Mouse (Mus musculus) midbrain, embryonic 11.5 days (tissue): Measurements from ENCODE around the gene Aak1. TPM values are rescaled to one million over a fixed set of nuclear protein-coding genes. Genes with fewer than 3 reads are reported as not detected.
"Not testable (repeated sequence)": the region's sequence is repeated elsewhere in the genome, so short reads cannot be mapped to it uniquely, and the experiment has no call there.

Source experiments
- ATAC-seq: fragments of 200-750 bp; cut with Nextera tagmentation; 2 replicates; pipeline ENCODE4 v1.8.0; 2017; ENCODE audit warnings: moderate TSS enrichment, moderate library complexity; ENCODE audit not compliant: low FRiP score
- DNase-seq: peaks from one replicate; pipeline ENCODE4 v3.0.0; 2015; ENCODE audit warnings: low spot score; ENCODE audit errors: missing footprints
- H3K27ac ChIP-seq: fragments of 300-500 bp; sonication (generic); 2 replicates; pipeline ENCODE4 v1.5.1; 2014; ENCODE audit warnings: low read depth, low read length
- H3K27me3 ChIP-seq: fragments of 300-500 bp; sonication (generic); 2 replicates; pipeline ENCODE4 v1.6.1; 2014; ENCODE audit warnings: mild to moderate bottlenecking, low read length, moderate library complexity, mixed read lengths; ENCODE audit not compliant: control insufficient read depth, insufficient read depth
- H3K36me3 ChIP-seq: fragments of 300-500 bp; sonication (generic); 2 replicates; pipeline ENCODE4 v1.6.1; 2014; ENCODE audit warnings: mild to moderate bottlenecking, low read length, moderate library complexity, mixed read lengths; ENCODE audit not compliant: control insufficient read depth, insufficient read depth
- H3K4me1 ChIP-seq: fragments of 300-500 bp; sonication (generic); 2 replicates; pipeline ENCODE4 v1.6.1; 2014; ENCODE audit warnings: low read length; ENCODE audit not compliant: control insufficient read depth, insufficient read depth
- H3K4me2 ChIP-seq: fragments of 300-500 bp; sonication (generic); 2 replicates; pipeline ENCODE4 v1.6.1; 2014; ENCODE audit warnings: mild to moderate bottlenecking, moderate library complexity
- H3K4me3 ChIP-seq: fragments of 300-500 bp; sonication (generic); 2 replicates; pipeline ENCODE4 v1.5.1; 2014; ENCODE audit warnings: low read depth, low read length
- H3K9ac ChIP-seq: fragments of 300-500 bp; sonication (generic); 2 replicates; pipeline ENCODE4 v1.6.1; 2014; ENCODE audit warnings: low read length
- H3K9me3 ChIP-seq: fragments of 300-500 bp; sonication (generic); 2 replicates; pipeline ENCODE4 v1.6.1; 2016; ENCODE audit warnings: low read length; ENCODE audit not compliant: control insufficient read depth
- WGBS: fragments of 180-500 bp; shearing (Covaris S2); extraction: QIAGEN DNeasy Blood & Tissue Kit; methylation state at CpG from one replicate; pipeline ENCODE4 v1.1.7; 2014; 5-methylcytosine and 5-hydroxymethylcytosine counted together
- polyA plus RNA-seq: library from polyadenylated mRNA; unstranded; fragments of >200 nt; fragmentation: Nextera tagmentation; extraction: Ambion mirVana; gene quantifications from 2 replicates; pipeline ENCODE4 v1.2.1, GENCODE M21; 2014

Gene Aak1
- polyA plus RNA-seq, 1 experiment from 2014 or later = 17.1 TPM

- DNase-seq (no peak), ATAC-seq (no peak)
- Histone ChIP-seq H3K4me2 (peak overlapping the region; percentile 81), H3K4me1 (peaks cover 7% of the 10 kb centered on the region; the same call in 1 of the 2 replicates), H3K4me3 (peak overlapping the region; percentile 82), H3K9me3 (no peaks in the 10 kb centered on the region), H3K36me3 (no peaks in the 10 kb centered on the region), H3K9ac (peak overlapping the region; percentile 93), H3K27me3 (no peaks in the 10 kb centered on the region), H3K27ac (peak overlapping the region; percentile 90)
- WGBS = under 1% methylated on average over 11 of the region's 11 CpGs
Measured at GRCm38 (mm10) chr6:87042004-87042336, 192.7 kb downstream of the Aak1 start.

- no peaks in the 10 kb centered on the region for H3K36me3 ChIP-seq
- no peaks in the 10 kb centered on the region for H3K27me3 ChIP-seq
- DNase-seq (peak; percentile 100), ATAC-seq (peak; percentile 96)
- H3K4me2 ChIP-seq = peak within 1 kb of the TSS; percentile 81
- H3K27ac ChIP-seq = peak within 1 kb of the TSS; percentile 90
- H3K9me3 ChIP-seq = no peaks in the 10 kb centered on the region
- H3K9ac ChIP-seq = peak within 1 kb of the TSS; percentile 93
- H3K4me3 ChIP-seq = peak within 1 kb of the TSS; percentile 82
- peaks cover 7% of the 10 kb centered on the region; the same call in 1 of the 2 replicates for H3K4me1 ChIP-seq
- under 1% methylated on average over 67 of the region's 68 CpGs for WGBS
Measured at GRCm38 (mm10) chr6:87042337-87043130, 193.2 kb downstream of the Aak1 start, which contains the start of gene Gfpt1. Gene Gfpt1 (plus strand): TSS chr6:87042846.

DNA sequence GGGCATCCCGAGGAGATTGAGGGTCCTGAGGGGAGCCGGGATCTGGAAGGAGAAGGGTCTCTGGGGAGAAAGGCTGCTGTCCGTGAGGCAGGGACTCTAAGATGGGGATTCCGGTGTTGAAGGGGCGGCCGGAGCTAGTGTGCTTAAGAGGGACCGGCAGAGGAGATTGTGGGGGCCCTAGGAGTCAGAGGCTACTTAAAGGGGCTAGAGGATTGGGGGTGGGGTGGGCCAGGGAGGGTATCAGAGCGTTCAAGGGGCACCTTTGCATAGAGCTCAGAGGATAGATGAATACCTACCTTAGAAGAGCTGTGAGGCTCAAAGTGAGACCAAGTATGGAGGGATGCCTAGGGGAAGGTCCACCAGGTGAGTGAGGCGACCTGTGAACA is 193.8 kb downstream of the Aak1 start:
- Histone ChIP-seq H3K27me3 (no peaks in the 10 kb centered on the region), H3K9me3 (no peaks in the 10 kb centered on the region), H3K27ac (peak overlapping the region; percentile 90; the same call in 1 of the 2 replicates), H3K36me3 (no peaks in the 10 kb centered on the region), H3K4me3 (peak overlapping the region; percentile 82), H3K4me2 (peak overlapping the region; percentile 81), H3K9ac (peak overlapping the region; percentile 93), H3K4me1 (peaks cover 7% of the 10 kb centered on the region; the same call in 1 of the 2 replicates)
- ATAC-seq = no peak; the same call in 1 of the 2 replicates
- WGBS = 2% methylated on average over 9 of the region's 9 CpGs
- no peak for DNase-seq

DNA sequence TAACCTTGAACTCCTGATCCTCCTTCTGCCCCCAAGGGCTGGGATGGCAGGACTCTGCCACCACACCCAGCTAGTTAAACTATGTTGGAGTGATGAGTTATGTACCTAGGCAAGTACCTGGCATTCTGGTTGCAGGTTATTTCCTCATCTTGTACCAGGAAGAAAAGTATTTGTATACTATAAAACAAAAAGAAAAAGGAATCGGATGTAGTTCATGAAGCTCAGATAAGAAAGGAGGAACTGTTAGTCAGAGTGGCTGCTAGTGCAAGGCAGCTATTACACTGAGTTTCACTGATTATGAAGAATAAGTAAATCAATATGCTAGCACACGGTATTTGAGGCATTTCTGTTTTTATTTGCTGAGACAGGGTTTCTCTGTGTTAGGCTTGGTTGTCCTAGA is 195.6 kb downstream of the Aak1 start:
- 89% methylated on average over 2 of the region's 2 CpGs for WGBS
- H3K4me1 ChIP-seq = peaks cover 7% of the 10 kb centered on the region; the same call in 1 of the 2 replicates
- H3K36me3 ChIP-seq = no peaks in the 10 kb centered on the region
- H3K9ac ChIP-seq = no peak overlapping the region
- ATAC-seq (no peak), DNase-seq (peak; percentile 44)
- no peak overlapping the region for H3K27ac ChIP-seq
- no peak overlapping the region for H3K4me2 ChIP-seq
- H3K9me3 ChIP-seq = no peaks in the 10 kb centered on the region
- no peak overlapping the region for H3K4me3 ChIP-seq
- H3K27me3 ChIP-seq = no peaks in the 10 kb centered on the region

GRCm38 (mm10) chr6:87045507-87045906 is 196.2 kb downstream of the Aak1 start:
- 67% methylated on average over 3 of the region's 3 CpGs for WGBS
- Histone ChIP-seq H3K9ac (no peak overlapping the region), H3K9me3 (no peaks in the 10 kb centered on the region), H3K4me3 (no peak overlapping the region), H3K4me2 (no peak overlapping the region), H3K4me1 (peaks cover 7% of the 10 kb centered on the region; the same call in 1 of the 2 replicates), H3K27me3 (no peaks in the 10 kb centered on the region), H3K27ac (no peak overlapping the region), H3K36me3 (no peaks in the 10 kb centered on the region)
- no peak for ATAC-seq
- DNase-seq = peak; percentile 0

DNA sequence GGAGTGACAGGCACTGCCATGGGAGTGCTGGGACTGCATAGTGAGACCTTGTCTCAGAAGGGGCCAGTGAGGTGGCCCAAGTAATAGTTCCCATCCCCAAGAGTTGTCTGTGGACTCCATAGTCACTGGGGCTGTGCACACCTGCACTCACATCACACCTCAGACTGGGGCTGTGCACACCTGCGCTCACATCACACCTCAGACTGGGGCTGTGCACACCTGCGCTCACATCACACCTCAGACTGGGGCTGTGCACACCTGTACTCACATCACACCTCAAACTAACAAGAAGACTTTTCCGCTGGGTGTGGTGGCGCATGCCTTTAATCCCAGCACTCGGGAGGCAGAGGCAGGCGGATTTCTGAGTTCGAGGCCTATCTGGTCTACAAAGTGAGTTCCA is 199.4 kb downstream of the Aak1 start:
- not testable (repeated sequence) for ATAC-seq
- 95% methylated on average over 7 of the region's 7 CpGs for WGBS

DNA sequence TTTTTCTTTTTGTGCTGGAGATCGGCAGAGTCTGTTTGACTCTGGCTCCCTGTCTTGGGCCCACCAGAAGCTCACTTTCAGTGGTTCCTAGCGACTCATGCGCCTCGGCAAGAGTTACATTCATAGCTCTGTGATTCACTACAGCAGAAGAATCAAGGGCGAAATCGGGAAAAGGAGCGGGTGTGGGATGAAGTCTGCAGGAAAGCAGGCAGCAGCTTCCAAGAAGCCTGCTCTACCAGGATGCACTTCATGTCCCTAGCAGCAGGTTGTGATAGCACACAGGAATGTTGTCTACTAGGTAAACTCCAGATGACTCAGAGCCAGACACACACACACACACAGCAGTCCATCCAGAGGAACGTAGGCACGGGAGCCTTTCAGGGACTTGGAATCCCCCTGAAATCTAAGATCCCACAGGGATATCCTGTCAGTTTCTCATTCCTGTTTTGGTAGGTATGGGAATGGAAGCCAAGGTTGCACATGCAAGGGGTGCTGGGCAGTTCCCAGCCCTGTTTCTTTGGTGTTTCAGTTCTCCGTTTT is 202.6 kb downstream of the Aak1 start:
- peaks cover 2% of the 10 kb centered on the region; the same call in 1 of the 2 replicates for H3K36me3 ChIP-seq
- WGBS = 96% methylated on average over 10 of the region's 10 CpGs

More for the DNA sequence above, 199.4 kb downstream of the Aak1 start:
- not testable (repeated sequence) for DNase-seq, H3K4me2 ChIP-seq, H3K4me3 ChIP-seq, H3K9me3 ChIP-seq, H3K27ac ChIP-seq, H3K36me3 ChIP-seq, H3K27me3 ChIP-seq, H3K4me1 ChIP-seq, H3K9ac ChIP-seq

More for the DNA sequence above, 202.6 kb downstream of the Aak1 start:
- Histone ChIP-seq H3K4me3 (no peak overlapping the region), H3K27me3 (no peaks in the 10 kb centered on the region), H3K4me2 (no peak overlapping the region), H3K9me3 (no peaks in the 10 kb centered on the region), H3K4me1 (no peaks in the 10 kb centered on the region), H3K9ac (no peak overlapping the region), H3K27ac (no peak overlapping the region)
- ATAC-seq (no peak), DNase-seq (no peak)
